Comparison of ENCODE assay signal across 15 mouse cellular contexts in genomic region chr9:50120820-50121599, GRCm38 (mm10).
A peak's percentile ranks its signal among the peaks of the same experiment; 100 is the strongest.
DNase-seq lines count a peak whose midpoint lies in the region; ATAC-seq and TF ChIP-seq lines count a peak whose summit lies in the region.
"Had no signal": no experiment of that assay in that cellular context is flagged by ENCODE, and none has a peak within 500 bp of the region (broad histone marks: within the 10 kb centered on the region; RNA-seq: fewer than 3 reads in every experiment).

No protein-coding gene starts in this region.

- WGBS in forebrain, embryonic 14.5 days: 48% methylated on average over 9 of the region's 9 CpGs
- 85% methylated on average over 9 of the region's 9 CpGs for WGBS in forebrain, embryonic 11.5 days

- peaks cover 7% of the 10 kb centered on the region; the same call in 1 of the 2 replicates for H3K4me1 ChIP-seq in forebrain, embryonic 14.5 days (ENCODE audit: control insufficient read depth, insufficient read depth, low read length)
- H3K4me1 ChIP-seq in forebrain, embryonic 11.5 days (replicated peaks; ENCODE audit: control insufficient read depth, insufficient read depth, low read length): no peaks in the 10 kb centered on the region
- H3K4me1 ChIP-seq in embryonic fibroblast, embryonic 13.5 days (ENCODE audit: control insufficient read depth, insufficient read depth, low read length): peaks cover 7% of the 10 kb centered on the region

- no peak overlapping the region for H3K4me3 ChIP-seq in forebrain, embryonic 14.5 days (ENCODE audit: low read depth, low read length)
- H3K4me3 ChIP-seq in forebrain, embryonic 11.5 days (ENCODE audit: low read depth, low read length): no peak overlapping the region
- no peak overlapping the region for H3K4me3 ChIP-seq in embryonic fibroblast, embryonic 13.5 days (ENCODE audit: insufficient read depth, low read length)
- H3K4me3 ChIP-seq: midbrain, embryonic 13.5 days had no signal

- H3K27me3 ChIP-seq in forebrain, embryonic 14.5 days (replicated peaks; ENCODE audit: control insufficient read depth, insufficient read depth, low read length): no peaks in the 10 kb centered on the region
- no peaks in the 10 kb centered on the region for H3K27me3 ChIP-seq in forebrain, embryonic 11.5 days (ENCODE audit: control insufficient read depth, insufficient read depth, low read length)
- H3K27me3 ChIP-seq: midbrain, embryonic 13.5 days had no signal

- H3K27ac ChIP-seq in forebrain, embryonic 14.5 days (ENCODE audit: low read depth, low read length): peak overlapping the region; percentile 11; the same call in 1 of the 2 replicates
- H3K27ac ChIP-seq in forebrain, embryonic 11.5 days (ENCODE audit: low read depth, low read length): no peak overlapping the region
- peak overlapping the region; percentile 52; the same call in 1 of the 2 replicates for H3K27ac ChIP-seq in embryonic fibroblast, embryonic 13.5 days (ENCODE audit: insufficient read depth, low read length)
- H3K27ac ChIP-seq: macrophage; midbrain, embryonic 13.5 days had no signal

- H3K4me2 ChIP-seq in forebrain, embryonic 14.5 days (ENCODE audit: low read length): no peak overlapping the region
- H3K4me2 ChIP-seq in forebrain, embryonic 11.5 days (ENCODE audit: low read depth, low read length, severe bottlenecking): no peak overlapping the region
- H3K4me2 ChIP-seq: midbrain, embryonic 13.5 days had no signal

- TF ChIP-seq POLR2A in embryonic fibroblast, embryonic 13.5 days (IDR thresholded peaks at IDR 0.05; ENCODE audit: low read depth, low read length): no peak

- ATAC-seq in forebrain, embryonic 14.5 days: peak; percentile 80; the same call in 1 of the 2 replicates
- ATAC-seq in forebrain, embryonic 11.5 days (replicated peaks; ENCODE audit: low FRiP score): no peak
- ATAC-seq: hindbrain, embryonic 16.5 days; liver, postnatal 0 days; midbrain, embryonic 13.5 days had no signal

- no peaks in the 10 kb centered on the region for H3K9me3 ChIP-seq in forebrain, embryonic 14.5 days (replicated peaks; ENCODE audit: control insufficient read depth, low read length)
- no peaks in the 10 kb centered on the region for H3K9me3 ChIP-seq in forebrain, embryonic 11.5 days (ENCODE audit: control insufficient read depth, low read length)
- H3K9me3 ChIP-seq: midbrain, embryonic 13.5 days had no signal

- no peaks in the 10 kb centered on the region for H3K36me3 ChIP-seq in forebrain, embryonic 14.5 days (ENCODE audit: control insufficient read depth, insufficient read depth, low read length)
- H3K36me3 ChIP-seq in forebrain, embryonic 11.5 days (ENCODE audit: control insufficient read depth, insufficient read depth, low read length): no peaks in the 10 kb centered on the region
- H3K36me3 ChIP-seq: G1E; midbrain, embryonic 13.5 days had no signal

- no peak for TF ChIP-seq CTCF in embryonic fibroblast, embryonic 13.5 days (IDR thresholded peaks at IDR 0.05; ENCODE audit: borderline replicate concordance, insufficient read depth, low read length)

- peak; percentile 74 for DNase-seq in forebrain, embryonic 14.5 days (ENCODE audit: low spot score)
- no peak for DNase-seq in forebrain, embryonic 11.5 days (ENCODE audit: low spot score)
- DNase-seq in layer of hippocampus, adult 11-12 months (ENCODE audit: low spot score): peak; percentile 22
- DNase-seq in layer of hippocampus, postnatal 36 days: no peak
- peak; percentile 84 for DNase-seq in Muller cell, postnatal 12 days (ENCODE audit: inconsistent ontology term)
- no peak for DNase-seq in retina, embryonic 14.5 days (ENCODE audit: low spot score)
- DNase-seq in gastrocnemius, postnatal 25 days: no peak
- DNase-seq: cerebellum, adult 9-10 months; kidney, adult 9 months; liver, postnatal 0 days had no signal

- no peak overlapping the region for H3K9ac ChIP-seq in forebrain, embryonic 14.5 days (ENCODE audit: low read length)
- no peak overlapping the region for H3K9ac ChIP-seq in forebrain, embryonic 11.5 days (ENCODE audit: low read length)
- H3K9ac ChIP-seq: liver, postnatal 0 days; midbrain, embryonic 13.5 days had no signal

Comparison
In these comparisons a context has a peak if more than half of its experiments do, and no peak if none do; other contexts are left out.
1. DNase-seq: peak in forebrain, embryonic 14.5 days (single experiment), layer of hippocampus, adult 11-12 months (single experiment) and Muller cell, postnatal 12 days (single experiment); none in forebrain, embryonic 11.5 days (single experiment), layer of hippocampus, postnatal 36 days (0 of 2), retina, embryonic 14.5 days (single experiment) and gastrocnemius, postnatal 25 days (single experiment).